Comparison of ENCODE assay signal across 17 mouse cellular contexts in genomic region chr11:85896335-85896985, GRCm38 (mm10). TPM values are rescaled to one million over a fixed set of nuclear protein-coding genes. Genes with fewer than 3 reads are reported as not detected.
DNase-seq lines count a peak whose midpoint lies in the region; ATAC-seq and TF ChIP-seq lines count a peak whose summit lies in the region.
"Had no signal": no experiment of that assay in that cellular context is flagged by ENCODE, and none has a peak within 500 bp of the region (broad histone marks: within the 10 kb centered on the region; RNA-seq: fewer than 3 reads in every experiment).

No protein-coding gene starts in this region.

- H3K36me3 ChIP-seq in limb, embryonic 11.5 days (ENCODE audit: control insufficient read depth, insufficient read depth, low read length), result 0 out of 2 replicates have a peak, but pooled peaks cover 5% of the 10 kb centered on the region
- no peaks in the 10 kb centered on the region for H3K36me3 ChIP-seq in intestine, postnatal 0 days (ENCODE audit: control insufficient read depth, insufficient read depth)
- H3K36me3 ChIP-seq in midbrain, embryonic 15.5 days (replicated peaks), result no peaks in the 10 kb centered on the region
- H3K36me3 ChIP-seq: hindbrain, embryonic 10.5 days; midbrain, embryonic 12.5 days had no signal

- DNase-seq in 416B (ENCODE audit: low read depth) (peak; percentile 7), NIH3T3 (ENCODE audit: low read depth) (peak; percentile 59)
- DNase-seq in limb, embryonic 11.5 days (ENCODE audit: low spot score), result peak; percentile 48
- peak; percentile 76 for DNase-seq in lung, postnatal 10 days
- DNase-seq in kidney, postnatal 25 days, result no peak
- DNase-seq: cerebellum, postnatal 25 days; layer of hippocampus, adult 9-11 months had no signal

- H3K4me3 ChIP-seq in limb, embryonic 11.5 days (ENCODE audit: low read depth, low read length), result no peak overlapping the region
- H3K4me3 ChIP-seq in intestine, postnatal 0 days (ENCODE audit: low read depth, low read length), result no peak overlapping the region
- no peak overlapping the region for H3K4me3 ChIP-seq in midbrain, embryonic 15.5 days
- H3K4me3 ChIP-seq: hindbrain, embryonic 10.5 days; midbrain, embryonic 12.5 days had no signal

- ATAC-seq in limb, embryonic 11.5 days (ENCODE audit: insufficient number of reproducible peaks, low FRiP score, low TSS enrichment, low read depth), result peak; percentile 55; the same call in 1 of the 2 replicates
- no peak for ATAC-seq in intestine, postnatal 0 days
- ATAC-seq in midbrain, embryonic 15.5 days (replicated peaks), result no peak
- ATAC-seq in frontal cortex, adult (ENCODE audit: low TSS enrichment), result no peak

- no peak for TF ChIP-seq CTCF in intestine, postnatal 0 days (IDR thresholded peaks at IDR 0.05; ENCODE audit: low read depth)

- peaks cover 32% of the 10 kb centered on the region for H3K4me1 ChIP-seq in limb, embryonic 11.5 days (ENCODE audit: control insufficient read depth, insufficient read depth, low read length)
- no peaks in the 10 kb centered on the region; the same call in 1 of the 2 replicates for H3K4me1 ChIP-seq in intestine, postnatal 0 days (replicated peaks; ENCODE audit: control insufficient read depth, insufficient read depth, low read length)
- peaks cover 9% of the 10 kb centered on the region for H3K4me1 ChIP-seq in midbrain, embryonic 15.5 days

- peak overlapping the region; percentile 78 for H3K27ac ChIP-seq in limb, embryonic 11.5 days (replicated peaks; ENCODE audit: low read depth, low read length)
- H3K27ac ChIP-seq in intestine, postnatal 0 days (ENCODE audit: low read depth, low read length), result no peak overlapping the region
- H3K27ac ChIP-seq in midbrain, embryonic 15.5 days, result no peak overlapping the region
- H3K27ac ChIP-seq: hindbrain, embryonic 10.5 days; kidney, postnatal 0 days; midbrain, embryonic 12.5 days had no signal

- WGBS in limb, embryonic 11.5 days, result 24% methylated on average over 11 of the region's 13 CpGs
- 62% methylated on average over 11 of the region's 13 CpGs for WGBS in intestine, postnatal 0 days
- 41% methylated on average over 11 of the region's 13 CpGs for WGBS in midbrain, embryonic 15.5 days

- H3K9ac ChIP-seq in limb, embryonic 11.5 days (ENCODE audit: low read length), result peak overlapping the region; percentile 13; the same call in 1 of the 2 replicates
- no peak overlapping the region for H3K9ac ChIP-seq in intestine, postnatal 0 days (ENCODE audit: low read depth, low read length)
- no peak overlapping the region for H3K9ac ChIP-seq in midbrain, embryonic 15.5 days
- H3K9ac ChIP-seq: midbrain, embryonic 12.5 days had no signal

- H3K9me3 ChIP-seq in limb, embryonic 11.5 days (ENCODE audit: control insufficient read depth, low read length), result no peaks in the 10 kb centered on the region; the same call in 1 of the 2 replicates
- no peaks in the 10 kb centered on the region for H3K9me3 ChIP-seq in intestine, postnatal 0 days (ENCODE audit: control insufficient read depth)
- H3K9me3 ChIP-seq in midbrain, embryonic 15.5 days, result no peaks in the 10 kb centered on the region
- H3K9me3 ChIP-seq: hindbrain, embryonic 10.5 days; midbrain, embryonic 12.5 days had no signal

- H3K4me2 ChIP-seq in limb, embryonic 11.5 days (ENCODE audit: low read depth, severe bottlenecking), result peak overlapping the region; percentile 53
- no peak overlapping the region for H3K4me2 ChIP-seq in intestine, postnatal 0 days (replicated peaks; ENCODE audit: low read depth)
- H3K4me2 ChIP-seq in midbrain, embryonic 15.5 days, result no peak overlapping the region
- H3K4me2 ChIP-seq: midbrain, embryonic 12.5 days had no signal

- H3K27me3 ChIP-seq in limb, embryonic 11.5 days (ENCODE audit: control insufficient read depth, insufficient read depth, low read length), result peaks cover 17% of the 10 kb centered on the region
- peaks cover 84% of the 10 kb centered on the region for H3K27me3 ChIP-seq in intestine, postnatal 0 days (replicated peaks; ENCODE audit: control insufficient read depth, insufficient read depth, low read length)
- peaks cover 90% of the 10 kb centered on the region for H3K27me3 ChIP-seq in midbrain, embryonic 15.5 days (replicated peaks)

RNA-seq across cellular contexts. Expression of gene Tbx4, which starts 10.2 kb away (rescaled TPM):
- polyA plus RNA-seq in limb, embryonic 11.5 days (2014; fragmentation: Nextera tagmentation; extraction: Ambion mirVana), result 36.3 and 36.7 TPM in 2 replicates
- polyA plus RNA-seq in intestine, postnatal 0 days (2015; fragmentation: Nextera tagmentation; extraction: Ambion mirVana), result not detected in 2 replicates
- polyA plus RNA-seq in midbrain, embryonic 15.5 days (2015; fragmentation: Nextera tagmentation; extraction: Ambion mirVana), result 0.34 and 0.46 TPM in 2 replicates
- polyA plus RNA-seq: intestine, embryonic 14.5 days; liver, embryonic 16.5 days had no signal

RNA-seq across cellular contexts. Expression of gene Gm11444, which starts 46.3 kb away (rescaled TPM):
- polyA plus RNA-seq in limb, embryonic 11.5 days (2014; fragmentation: Nextera tagmentation; extraction: Ambion mirVana), result not detected in 2 replicates
- polyA plus RNA-seq in intestine, postnatal 0 days (2015; fragmentation: Nextera tagmentation; extraction: Ambion mirVana), result not detected in 2 replicates
- not detected in 2 replicates for polyA plus RNA-seq in midbrain, embryonic 15.5 days (2015; fragmentation: Nextera tagmentation; extraction: Ambion mirVana)
- polyA plus RNA-seq: gonadal fat pad, adult 2 months; heart, embryonic 14.5 days; hindbrain, embryonic 10.5 days; intestine, embryonic 14.5 days; kidney, postnatal 0 days; liver, embryonic 16.5 days; midbrain, embryonic 12.5 days had no signal

Comparison
In these comparisons a context has a peak if more than half of its experiments do, and no peak if none do; other contexts are left out.
1. DNase-seq: peak in 416B (single experiment), NIH3T3 (single experiment), limb, embryonic 11.5 days (single experiment) and lung, postnatal 10 days (single experiment); none in kidney, postnatal 25 days (0 of 2).
2. RNA of gene Tbx4, which starts 10.2 kb away (polyA plus RNA-seq): 36.3 to 36.7 TPM in limb, embryonic 11.5 days; 0.34 to 0.46 TPM in midbrain, embryonic 15.5 days and not detected in intestine, postnatal 0 days; every median in the first group is over 10 times any median in the second.